ENCODE assay signal across 28 mouse cellular contexts in genomic region chr1:175352921-175353320, GRCm38 (mm10).
DNase-seq lines count a peak whose midpoint lies in the region; ATAC-seq and TF ChIP-seq lines count a peak whose summit lies in the region.
"Had no signal": no experiment of that assay in that cellular context is flagged by ENCODE, and none has a peak within 500 bp of the region (broad histone marks: within the 10 kb centered on the region; RNA-seq: fewer than 3 reads in every experiment).

No protein-coding gene starts in this region.

- WGBS in liver, adult 2 months: 66% methylated on average over 4 of the region's 4 CpGs
- 73% methylated on average over 4 of the region's 4 CpGs for WGBS in liver, embryonic 11.5 days

- no peaks in the 10 kb centered on the region for H3K4me1 ChIP-seq in liver, adult 2 months (ENCODE audit: control insufficient read depth, insufficient read depth, low read length)
- H3K4me1 ChIP-seq in liver, embryonic 11.5 days (replicated peaks; ENCODE audit: control insufficient read depth, insufficient read depth, low read length): no peaks in the 10 kb centered on the region
- H3K4me1 ChIP-seq in brown adipose tissue, adult 24 weeks (ENCODE audit: control insufficient read depth, insufficient read depth, insufficient read length, low read length): no peaks in the 10 kb centered on the region
- H3K4me1 ChIP-seq: embryonic facial prominence, embryonic 12.5 days; embryonic facial prominence, embryonic 15.5 days; heart, embryonic 12.5 days; heart, embryonic 15.5 days; hindbrain, embryonic 10.5 days; hindbrain, embryonic 13.5 days; intestine, embryonic 15.5 days had no signal

- TF ChIP-seq CTCF in liver, adult 2 months (IDR thresholded peaks at IDR 0.05; ENCODE audit: low read depth, low read length): no peak

- no peak overlapping the region for H3K9ac ChIP-seq in liver, adult 2 months (ENCODE audit: low read depth, low read length)
- no peak overlapping the region for H3K9ac ChIP-seq in liver, embryonic 11.5 days (ENCODE audit: low read depth, low read length)
- H3K9ac ChIP-seq: embryonic facial prominence, embryonic 12.5 days; embryonic facial prominence, embryonic 15.5 days; forebrain, postnatal 0 days; heart, embryonic 12.5 days; heart, embryonic 15.5 days; hindbrain, embryonic 13.5 days; intestine, embryonic 15.5 days had no signal

- TF ChIP-seq POLR2A in liver, adult 2 months (IDR thresholded peaks at IDR 0.05; ENCODE audit: extremely low read depth, insufficient read depth, low read length): no peak

- peak; percentile 38 for DNase-seq in adrenal gland, adult 2 months
- no peak for DNase-seq in adrenal gland, postnatal 14 days
- peak; percentile 8 for DNase-seq in liver, adult 2 months (ENCODE audit: extremely low read depth, low read depth, low spot score)
- DNase-seq in liver, embryonic 11.5 days (ENCODE audit: low spot score): no peak
- no peak for DNase-seq in embryo, embryonic 10 days (ENCODE audit: low spot score)
- no peak for DNase-seq in thymus, postnatal 25 days
- DNase-seq: adrenal gland, postnatal 25 days; cerebellum, adult 2 months; cerebellum, postnatal 10 days; forebrain, postnatal 0 days; gastrocnemius, adult 2 months; gastrocnemius, postnatal 14 days; heart, adult 18-20 months; heart, postnatal 10 days; heart, postnatal 36 days; kidney, adult 11 months had no signal

- no peak overlapping the region for H3K4me3 ChIP-seq in liver, adult 2 months (ENCODE audit: insufficient read depth, low read depth, low read length)
- H3K4me3 ChIP-seq in liver, embryonic 11.5 days (ENCODE audit: low read depth, low read length): no peak overlapping the region
- H3K4me3 ChIP-seq in brown adipose tissue, adult 24 weeks (ENCODE audit: insufficient read depth, low read depth, low read length): no peak overlapping the region
- H3K4me3 ChIP-seq: embryonic facial prominence, embryonic 12.5 days; embryonic facial prominence, embryonic 15.5 days; gastrocnemius, adult 2 months; heart, embryonic 12.5 days; heart, embryonic 15.5 days; hindbrain, embryonic 10.5 days; hindbrain, embryonic 13.5 days; intestine, embryonic 15.5 days had no signal

- H3K9me3 ChIP-seq in liver, embryonic 11.5 days (ENCODE audit: control insufficient read depth, low read length): no peaks in the 10 kb centered on the region
- H3K9me3 ChIP-seq: embryonic facial prominence, embryonic 12.5 days; embryonic facial prominence, embryonic 15.5 days; heart, embryonic 12.5 days; heart, embryonic 15.5 days; hindbrain, embryonic 10.5 days; hindbrain, embryonic 13.5 days; intestine, embryonic 15.5 days had no signal

- H3K79me2 ChIP-seq in liver, adult 2 months (ENCODE audit: control insufficient read depth, insufficient read depth, low read length): no peaks in the 10 kb centered on the region

- ATAC-seq in liver, embryonic 11.5 days (replicated peaks; ENCODE audit: low FRiP score): no peak
- no peak for ATAC-seq in CD4-positive, CD25-positive, alpha-beta regulatory T cell, adult 4 months
- ATAC-seq: forebrain, embryonic 14.5 days; forebrain, postnatal 0 days; hindbrain, embryonic 16.5 days; intestine, embryonic 15.5 days; Patski had no signal

- H3K27me3 ChIP-seq in liver, adult 2 months (ENCODE audit: control insufficient read depth, insufficient read depth, low read length): no peaks in the 10 kb centered on the region
- no peaks in the 10 kb centered on the region for H3K27me3 ChIP-seq in liver, embryonic 11.5 days (replicated peaks; ENCODE audit: control insufficient read depth, insufficient read depth, low read length)
- H3K27me3 ChIP-seq: embryonic facial prominence, embryonic 12.5 days; embryonic facial prominence, embryonic 15.5 days; heart, embryonic 12.5 days; heart, embryonic 15.5 days; hindbrain, embryonic 13.5 days; intestine, embryonic 15.5 days; Patski had no signal

- no peak overlapping the region for H3K27ac ChIP-seq in liver, adult 2 months (replicated peaks; ENCODE audit: insufficient read depth, low read depth, low read length)
- no peak overlapping the region for H3K27ac ChIP-seq in liver, embryonic 11.5 days (ENCODE audit: low read depth, low read length)
- H3K27ac ChIP-seq in brown adipose tissue, adult 24 weeks (replicated peaks; ENCODE audit: low read depth, low read length): peak overlapping the region; percentile 85
- H3K27ac ChIP-seq: embryonic facial prominence, embryonic 12.5 days; embryonic facial prominence, embryonic 15.5 days; gastrocnemius, adult 2 months; heart, embryonic 15.5 days; hindbrain, embryonic 10.5 days; hindbrain, embryonic 13.5 days; intestine, embryonic 15.5 days had no signal

- no peak overlapping the region for H3K4me2 ChIP-seq in liver, embryonic 11.5 days
- H3K4me2 ChIP-seq: embryonic facial prominence, embryonic 12.5 days; embryonic facial prominence, embryonic 15.5 days; heart, embryonic 12.5 days; heart, embryonic 15.5 days; hindbrain, embryonic 13.5 days; intestine, embryonic 15.5 days had no signal

- H3K36me3 ChIP-seq in liver, adult 2 months (ENCODE audit: control insufficient read depth, insufficient read depth, low read length): no peaks in the 10 kb centered on the region
- H3K36me3 ChIP-seq in liver, embryonic 11.5 days (ENCODE audit: control insufficient read depth, insufficient read depth, low read length): no peaks in the 10 kb centered on the region
- H3K36me3 ChIP-seq: embryonic facial prominence, embryonic 12.5 days; embryonic facial prominence, embryonic 15.5 days; heart, embryonic 12.5 days; heart, embryonic 15.5 days; hindbrain, embryonic 10.5 days; hindbrain, embryonic 13.5 days; intestine, embryonic 15.5 days had no signal

Comparison
In these comparisons a context has a peak if more than half of its experiments do, and no peak if none do; other contexts are left out.
1. DNase-seq: peak in adrenal gland, adult 2 months (single experiment) and liver, adult 2 months (single experiment); none in adrenal gland, postnatal 14 days (single experiment), liver, embryonic 11.5 days (single experiment), embryo, embryonic 10 days (single experiment) and thymus, postnatal 25 days (single experiment).